Mouse (Mus musculus) layer of hippocampus, postnatal 25 days (tissue): ENCODE results near the gene Slx4. TPM values are rescaled to one million over a fixed set of nuclear protein-coding genes. Genes with fewer than 3 reads are reported as not detected.

Experiments used
- total RNA-seq, 2 experiments: library from RNA; stranded (reverse); gene quantifications; 2 replicates each; pipeline ENCODE4 v1.2.3; 2021

Slx4 gene
- total RNA-seq, 2 experiments from 2014 or later, result 44.1 to 45.4 TPM

Other genes starting within 250 kb of the Slx4 start
- not detected for gene Olfr15, start 172.9 kb downstream of the Slx4 start, total RNA-seq
- 1 to 10 TPM; 3.9 to 4.9 TPM for gene Zfp174, start 156.5 kb downstream of the Slx4 start, total RNA-seq
- gene Naa60, start 131.4 kb downstream of the Slx4 start, total RNA-seq, result 100 to 1,000 TPM; 104 to 107 TPM
- 10 to 100 TPM; 21.8 to 23.2 TPM for gene Zfp597, start 119.2 kb downstream of the Slx4 start, total RNA-seq
- 1 to 10 TPM in 1 of 2 experiments, under 1 TPM in 1; 0.44 to 1.8 TPM for gene Gm20695, start 119.1 kb downstream of the Slx4 start, total RNA-seq
- gene 1700037C18Rik, start 95.1 kb downstream of the Slx4 start, total RNA-seq, result 1 to 10 TPM; 4.4 to 4.8 TPM
- 10 to 100 TPM; 26.8 to 29.2 TPM for gene Cluap1, start 95.0 kb downstream of the Slx4 start, total RNA-seq
- 1 to 10 TPM; 1.3 to 2.0 TPM for gene Nlrc3, start 27.1 kb downstream of the Slx4 start, total RNA-seq
- not detected for gene Dnase1, start 33.2 kb upstream of the Slx4 start, total RNA-seq
- gene Trap1, start 74.1 kb upstream of the Slx4 start, total RNA-seq, result 10 to 100 TPM; 65.0 to 73.1 TPM
- 10 to 100 TPM; 75.3 to 89.6 TPM for gene Crebbp, start 210.2 kb upstream of the Slx4 start, total RNA-seq